Comparison of ENCODE assay signal across 8 mouse cellular contexts in genomic region chr5:109996026-109996937, GRCm38 (mm10). TPM values are rescaled to one million over a fixed set of nuclear protein-coding genes. Genes with fewer than 3 reads are reported as not detected.
DNase-seq lines count a peak whose midpoint lies in the region; ATAC-seq and TF ChIP-seq lines count a peak whose summit lies in the region.
"Not testable (repeated sequence)": the region's sequence is repeated elsewhere in the genome, so short reads cannot be mapped to it uniquely, and the experiment has no call there.

Gene Zfp932 (plus strand): TSS chr5:109996521.

- TF ChIP-seq EP300 in heart, postnatal 0 days (IDR thresholded peaks at IDR 0.05; ENCODE audit: low read depth) = not testable (repeated sequence)

- peak; percentile 37 to 56 for DNase-seq in CD8-positive naive resting alpha-beta T cell, adult 2 months (ENCODE audit: low read depth in 2 of 2, low spot score in 2 of 2)
- DNase-seq in forebrain, embryonic 11.5 days (ENCODE audit: low spot score); heart, postnatal 0 days (ENCODE audit: low spot score): not testable (repeated sequence)
- DNase-seq in kidney, postnatal 25 days = peak; percentile 89 to 93
- peak; percentile 79 for DNase-seq in naive thymus-derived CD4-positive, alpha-beta T cell, adult 2 months (ENCODE audit: low read depth)

- not testable (repeated sequence) for H3K36me3 ChIP-seq in forebrain, embryonic 11.5 days (ENCODE audit: control insufficient read depth, insufficient read depth, low read length); heart, postnatal 0 days (replicated peaks; ENCODE audit: control insufficient read depth, insufficient read depth, low read length); liver, embryonic 12.5 days; stomach, embryonic 14.5 days (ENCODE audit: control insufficient read depth, insufficient read depth, low read length)

- H3K4me2 ChIP-seq in forebrain, embryonic 11.5 days (ENCODE audit: low read depth, low read length, severe bottlenecking); liver, embryonic 12.5 days: not testable (repeated sequence)
- H3K4me2 ChIP-seq in heart, postnatal 0 days (ENCODE audit: low read depth, low read length) = peak within 1 kb of the TSS; percentile 62
- H3K4me2 ChIP-seq in stomach, embryonic 14.5 days (replicated peaks; ENCODE audit: low read depth, low read length) = peak within 1 kb of the TSS; percentile 41

- ATAC-seq in forebrain, embryonic 11.5 days (replicated peaks; ENCODE audit: low FRiP score); heart, postnatal 0 days (ENCODE audit: insufficient read depth, low read depth); liver, embryonic 12.5 days: not testable (repeated sequence)
- peak; percentile 97; the same call in 1 of the 2 replicates for ATAC-seq in stomach, embryonic 14.5 days (ENCODE audit: insufficient number of reproducible peaks, insufficient read depth, low FRiP score, low read depth)

- H3K9me3 ChIP-seq in forebrain, embryonic 11.5 days (ENCODE audit: control insufficient read depth, low read length); heart, postnatal 0 days (replicated peaks; ENCODE audit: control insufficient read depth, low read length); liver, embryonic 12.5 days (replicated peaks); stomach, embryonic 14.5 days (ENCODE audit: control insufficient read depth, low read depth, low read length): not testable (repeated sequence)

- TF ChIP-seq CTCF in heart, postnatal 0 days (IDR thresholded peaks at IDR 0.05; ENCODE audit: low read depth) = not testable (repeated sequence)

- not testable (repeated sequence) for H3K4me1 ChIP-seq in brown adipose tissue, adult 24 weeks (ENCODE audit: control insufficient read depth, insufficient read depth, insufficient read length, low read length); forebrain, embryonic 11.5 days (replicated peaks; ENCODE audit: control insufficient read depth, insufficient read depth, low read length); heart, postnatal 0 days (ENCODE audit: control insufficient read depth, insufficient read depth); liver, embryonic 12.5 days; stomach, embryonic 14.5 days (ENCODE audit: control insufficient read depth, insufficient read depth, low read length)

- H3K9ac ChIP-seq in forebrain, embryonic 11.5 days (ENCODE audit: low read length); heart, postnatal 0 days (replicated peaks; ENCODE audit: low read depth, low read length); liver, embryonic 12.5 days: not testable (repeated sequence)
- 0 out of 2 replicates have a peak within 1 kb of the TSS, but pooled peaks have one; percentile 14 for H3K9ac ChIP-seq in stomach, embryonic 14.5 days (replicated peaks; ENCODE audit: low read depth, low read length)

- peak within 1 kb of the TSS; percentile 59 for H3K4me3 ChIP-seq in brown adipose tissue, adult 24 weeks (ENCODE audit: insufficient read depth, low read depth, low read length)
- not testable (repeated sequence) for H3K4me3 ChIP-seq in forebrain, embryonic 11.5 days (ENCODE audit: low read depth, low read length); liver, embryonic 12.5 days
- peak within 1 kb of the TSS; percentile 50 for H3K4me3 ChIP-seq in heart, postnatal 0 days (ENCODE audit: low read depth, low read length)
- H3K4me3 ChIP-seq in stomach, embryonic 14.5 days (ENCODE audit: low read depth, low read length) = peak within 1 kb of the TSS; percentile 36

- not testable (repeated sequence) for H3K27me3 ChIP-seq in forebrain, embryonic 11.5 days (ENCODE audit: control insufficient read depth, insufficient read depth, low read length); heart, postnatal 0 days (ENCODE audit: control insufficient read depth, insufficient read depth, low read length); liver, embryonic 12.5 days (replicated peaks); stomach, embryonic 14.5 days (ENCODE audit: control insufficient read depth, insufficient read depth, low read length)

- H3K27ac ChIP-seq in brown adipose tissue, adult 24 weeks (replicated peaks; ENCODE audit: low read depth, low read length); forebrain, embryonic 11.5 days (ENCODE audit: low read depth, low read length); heart, postnatal 0 days (ENCODE audit: low read depth); liver, embryonic 12.5 days; stomach, embryonic 14.5 days (ENCODE audit: low read length): not testable (repeated sequence)

- no CpG with 5 or more reads among the region's 24 CpGs for WGBS in forebrain, embryonic 11.5 days
- 4% methylated on average over 21 of the region's 24 CpGs for WGBS in heart, postnatal 0 days
- WGBS in liver, embryonic 12.5 days (ENCODE audit: insufficient replicate concordance) = no CpG with 5 or more reads among the region's 24 CpGs
- 2% methylated on average over 24 of the region's 24 CpGs for WGBS in stomach, embryonic 14.5 days

RNA-seq across cellular contexts. Expression of gene Zfp932, which starts in this region (rescaled TPM):
- polyA plus RNA-seq in brown adipose tissue, adult 24 weeks (2012; ENCODE audit: insufficient read depth, insufficient read length, missing spikeins) = 12.2 and 14.1 TPM in 2 replicates
- polyA plus RNA-seq in forebrain, embryonic 11.5 days (2014; fragmentation: Nextera tagmentation; extraction: Ambion mirVana) = 28.0 and 28.6 TPM in 2 replicates
- 0.73 and 2.5 TPM in 2 replicates for total RNA-seq in heart, postnatal 0 days (2014; rRNA removed; ENCODE audit: low replicate concordance)
- 9.5 and 9.6 TPM in 2 replicates for polyA plus RNA-seq in heart, postnatal 0 days (2015; fragmentation: Nextera tagmentation; extraction: Ambion mirVana)
- polyA plus RNA-seq in liver, embryonic 12.5 days (2016; fragmentation: Nextera tagmentation; extraction: Ambion mirVana) = 8.9 and 10.6 TPM in 2 replicates
- 25.8 and 26.4 TPM in 2 replicates for polyA plus RNA-seq in stomach, embryonic 14.5 days (2014; fragmentation: Nextera tagmentation; extraction: Ambion mirVana)
